Mouse (Mus musculus) limb, embryonic 11.5 days (tissue): ENCODE results near the gene Hoxd3. TPM values are rescaled to one million over a fixed set of nuclear protein-coding genes. Genes with fewer than 3 reads are reported as not detected.
A peak's percentile ranks its signal among the peaks of the same experiment; 100 is the strongest.

Source experiments
- ATAC-seq: fragments of 200-750 bp; cut with Nextera tagmentation; 2 replicates; pipeline ENCODE4 v1.8.0; 2017; ENCODE audit warnings: low read depth; ENCODE audit not compliant: insufficient number of reproducible peaks, low FRiP score, low TSS enrichment
- DNase-seq: peaks from one replicate; pipeline ENCODE4 v3.0.0-alpha.2; 2015; ENCODE audit warnings: low spot score
- H3K27ac ChIP-seq: fragments of 300-500 bp; sonication (generic); replicated peaks from 2 replicates; pipeline ENCODE4 v1.5.1; 2014; ENCODE audit warnings: low read depth, mild to moderate bottlenecking, low read length
- H3K27me3 ChIP-seq: fragments of 300-500 bp; sonication (generic); 2 replicates; pipeline ENCODE4 v1.6.1; 2014; ENCODE audit warnings: mild to moderate bottlenecking, low read length, mixed read lengths; ENCODE audit not compliant: control insufficient read depth, insufficient read depth
- H3K36me3 ChIP-seq: fragments of 300-500 bp; sonication (generic); 2 replicates; pipeline ENCODE4 v1.6.1; 2014; ENCODE audit warnings: mild to moderate bottlenecking, low read length, moderate library complexity, mixed read lengths; ENCODE audit not compliant: control insufficient read depth, insufficient read depth
- H3K4me1 ChIP-seq: fragments of 300-500 bp; sonication (generic); 2 replicates; pipeline ENCODE4 v1.6.1; 2014; ENCODE audit warnings: low read length, mixed read lengths; ENCODE audit not compliant: control insufficient read depth, insufficient read depth
- H3K4me2 ChIP-seq: fragments of 300-500 bp; sonication (generic); 2 replicates; pipeline ENCODE4 v1.6.1; 2014; ENCODE audit warnings: low read depth, mild to moderate bottlenecking, moderate library complexity; ENCODE audit not compliant: severe bottlenecking
- H3K4me3 ChIP-seq: fragments of 300-500 bp; sonication (generic); 2 replicates; pipeline ENCODE4 v1.5.1; 2014; ENCODE audit warnings: low read depth, low read length
- H3K9ac ChIP-seq: fragments of 300-500 bp; sonication (generic); 2 replicates; pipeline ENCODE4 v1.6.1; 2014; ENCODE audit warnings: mild to moderate bottlenecking, low read length
- H3K9me3 ChIP-seq: fragments of 300-500 bp; sonication (generic); 2 replicates; pipeline ENCODE4 v1.6.1; 2016; ENCODE audit warnings: low read length; ENCODE audit not compliant: control insufficient read depth
- WGBS: fragments of 180-500 bp; shearing (Covaris S2); extraction: QIAGEN DNeasy Blood & Tissue Kit; methylation state at CpG from one replicate; pipeline ENCODE4 v1.1.7; 2014; 5-methylcytosine and 5-hydroxymethylcytosine counted together
- polyA plus RNA-seq: library from polyadenylated mRNA; unstranded; fragments of >200 nt; fragmentation: Nextera tagmentation; extraction: Ambion mirVana; gene quantifications from 2 replicates; pipeline ENCODE4 v1.2.1, GENCODE M21; 2014

Gene Hoxd3
- polyA plus RNA-seq, 1 experiment from 2014 or later: 1.2 TPM

GRCm38 (mm10) chr2:74736688-74737577, 25.2 kb downstream of the Hoxd3 start:
- Histone ChIP-seq H3K4me1 (peaks cover 74% of the 10 kb centered on the region), H3K9me3 (no peaks in the 10 kb centered on the region), H3K4me3 (peak overlapping the region; percentile 29), H3K4me2 (peak overlapping the region; percentile 53), H3K36me3 (no peaks in the 10 kb centered on the region), H3K27me3 (peaks cover 67% of the 10 kb centered on the region), H3K9ac (no peak overlapping the region; the same call in 1 of the 2 replicates), H3K27ac (no peak overlapping the region)
- WGBS: 8% methylated on average over 15 of the region's 15 CpGs
- DNase-seq: no peak
- no peak for ATAC-seq

- peak; percentile 60 for DNase-seq
- peaks cover 65% of the 10 kb centered on the region for H3K27me3 ChIP-seq
- peaks cover 69% of the 10 kb centered on the region for H3K4me1 ChIP-seq
- H3K27ac ChIP-seq: no peak overlapping the region
- H3K36me3 ChIP-seq: no peaks in the 10 kb centered on the region
- H3K9me3 ChIP-seq: no peaks in the 10 kb centered on the region
- 7% methylated on average over 7 of the region's 7 CpGs for WGBS
- no peak for ATAC-seq
- H3K4me3 ChIP-seq: no peak overlapping the region
- peak overlapping the region; percentile 0; the same call in 1 of the 2 replicates for H3K4me2 ChIP-seq
- H3K9ac ChIP-seq: no peak overlapping the region
Observed at GRCm38 (mm10) chr2:74737578-74738070, 25.9 kb downstream of the Hoxd3 start.

- WGBS: under 1% methylated on average over 20 of the region's 20 CpGs
Observed at GRCm38 (mm10) chr2:74738623-74739475, 27.1 kb downstream of the Hoxd3 start.

DNA sequence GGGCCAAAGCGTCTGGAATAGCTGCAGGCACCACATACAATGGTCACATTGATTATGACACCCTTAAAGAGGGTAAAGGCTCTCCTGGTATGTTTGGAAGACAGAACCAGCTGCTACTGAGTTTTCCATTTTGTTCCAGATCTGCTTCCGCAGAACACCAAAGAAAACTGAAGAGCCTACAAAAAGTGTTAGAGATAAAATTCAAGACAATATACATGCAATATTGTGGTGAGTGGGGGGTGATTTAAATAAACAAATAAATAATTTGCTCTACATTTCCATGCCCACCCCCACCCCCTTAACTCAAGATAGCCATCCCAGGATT, 27.7 kb downstream of the Hoxd3 start:
- 2% methylated on average over 2 of the region's 2 CpGs for WGBS
- H3K4me2 ChIP-seq: no peak overlapping the region

More at GRCm38 (mm10) chr2:74738623-74739475, 27.1 kb downstream of the Hoxd3 start:
- Histone ChIP-seq H3K36me3 (no peaks in the 10 kb centered on the region), H3K27me3 (peaks cover 71% of the 10 kb centered on the region), H3K4me3 (no peak overlapping the region), H3K9me3 (no peaks in the 10 kb centered on the region), H3K4me1 (peaks cover 60% of the 10 kb centered on the region), H3K27ac (no peak overlapping the region), H3K4me2 (no peak overlapping the region), H3K9ac (no peak overlapping the region)
- ATAC-seq (no peak), DNase-seq (no peak)

GRCm38 (mm10) chr2:74739869-74740268, 28.1 kb downstream of the Hoxd3 start:
- under 1% methylated on average over 14 of the region's 14 CpGs for WGBS
- Histone ChIP-seq H3K4me1 (peaks cover 53% of the 10 kb centered on the region), H3K27me3 (peaks cover 74% of the 10 kb centered on the region), H3K36me3 (no peaks in the 10 kb centered on the region), H3K9me3 (no peaks in the 10 kb centered on the region), H3K4me3 (no peak overlapping the region), H3K4me2 (peak overlapping the region; percentile 47; the same call in 1 of the 2 replicates), H3K27ac (no peak overlapping the region), H3K9ac (no peak overlapping the region)
- no peak for ATAC-seq
- DNase-seq: no peak

More for the DNA sequence above, 27.7 kb downstream of the Hoxd3 start:
- no peak overlapping the region for H3K27ac ChIP-seq
- H3K4me3 ChIP-seq: no peak overlapping the region
- H3K27me3 ChIP-seq: peaks cover 73% of the 10 kb centered on the region
- no peaks in the 10 kb centered on the region for H3K36me3 ChIP-seq
- DNase-seq (no peak), ATAC-seq (no peak)
- H3K9ac ChIP-seq: no peak overlapping the region
- H3K4me1 ChIP-seq: peaks cover 56% of the 10 kb centered on the region
- H3K9me3 ChIP-seq: no peaks in the 10 kb centered on the region

GRCm38 (mm10) chr2:74740311-74741091, 28.8 kb downstream of the Hoxd3 start:
- Histone ChIP-seq H3K4me3 (peak overlapping the region; percentile 17), H3K27me3 (peaks cover 75% of the 10 kb centered on the region), H3K9me3 (no peaks in the 10 kb centered on the region), H3K4me1 (peaks cover 47% of the 10 kb centered on the region), H3K4me2 (peak overlapping the region; percentile 47), H3K36me3 (no peaks in the 10 kb centered on the region), H3K27ac (no peak overlapping the region), H3K9ac (no peak overlapping the region)
- peak; percentile 66 for DNase-seq
- WGBS: under 1% methylated on average over 43 of the region's 43 CpGs
- ATAC-seq: no peak

- no peak overlapping the region for H3K27ac ChIP-seq
- H3K27me3 ChIP-seq: peaks cover 75% of the 10 kb centered on the region
- no peak overlapping the region for H3K4me3 ChIP-seq
- DNase-seq: no peak
- H3K4me2 ChIP-seq: no peak overlapping the region
- no peak for ATAC-seq
- H3K9me3 ChIP-seq: no peaks in the 10 kb centered on the region
- H3K9ac ChIP-seq: no peak overlapping the region
- H3K36me3 ChIP-seq: no peaks in the 10 kb centered on the region
- H3K4me1 ChIP-seq: peaks cover 40% of the 10 kb centered on the region
- 43% methylated on average over 2 of the region's 3 CpGs for WGBS
Observed at GRCm38 (mm10) chr2:74741252-74741978, 29.7 kb downstream of the Hoxd3 start.
